Mouse (Mus musculus): ENCODE data around the gene Pald1. TPM values are rescaled to one million over a fixed set of nuclear protein-coding genes. Genes with fewer than 3 reads are reported as not detected.

Pald1 gene
- polyA plus RNA-seq, 1 experiment from 2014 or later, result 19.0 TPM

GRCm38 (mm10) chr10:61394476-61395136, 11.3 kb upstream of the Pald1 start:
- H3K36me3 ChIP-seq (ENCODE audit: control insufficient read depth, insufficient read depth, low read length), result no peaks in the 10 kb centered on the region
- no peaks in the 10 kb centered on the region for H3K4me1 ChIP-seq (ENCODE audit: control insufficient read depth, insufficient read depth, low read length)
- ATAC-seq (ENCODE audit: low read depth), result no peak
- H3K27ac ChIP-seq (ENCODE audit: low read depth, low read length), result no peak overlapping the region
- 18% methylated on average over 9 of the region's 9 CpGs for WGBS
- no peak overlapping the region for H3K4me3 ChIP-seq (ENCODE audit: low read depth, low read length)
- H3K4me2 ChIP-seq (ENCODE audit: low read depth, low read length), result no peak overlapping the region
- H3K9me3 ChIP-seq (ENCODE audit: control insufficient read depth, low read length), result no peaks in the 10 kb centered on the region
- no peak overlapping the region for H3K9ac ChIP-seq (replicated peaks; ENCODE audit: low read depth, low read length)
- no peaks in the 10 kb centered on the region for H3K27me3 ChIP-seq (ENCODE audit: control insufficient read depth, insufficient read depth, low read length)

GRCm38 (mm10) chr10:61392584-61392983, 9.3 kb upstream of the Pald1 start:
- WGBS, result 58% methylated on average over 4 of the region's 4 CpGs
- Histone ChIP-seq H3K4me2 (ENCODE audit: low read depth, low read length) (no peak overlapping the region), H3K36me3 (ENCODE audit: control insufficient read depth, insufficient read depth, low read length) (no peaks in the 10 kb centered on the region)

GRCm38 (mm10) chr10:61390148-61390547, 6.8 kb upstream of the Pald1 start:
- 56% methylated on average over 2 of the region's 2 CpGs for WGBS
- H3K9ac ChIP-seq (replicated peaks; ENCODE audit: low read depth, low read length), result no peak overlapping the region
- H3K27me3 ChIP-seq (ENCODE audit: control insufficient read depth, insufficient read depth, low read length), result no peaks in the 10 kb centered on the region
- no peak overlapping the region for H3K4me3 ChIP-seq (ENCODE audit: low read depth, low read length)
- no peaks in the 10 kb centered on the region for H3K9me3 ChIP-seq (ENCODE audit: control insufficient read depth, low read length)
- H3K4me1 ChIP-seq (ENCODE audit: control insufficient read depth, insufficient read depth, low read length), result no peaks in the 10 kb centered on the region
- ATAC-seq (ENCODE audit: low read depth), result no peak
- no peak overlapping the region for H3K27ac ChIP-seq (ENCODE audit: low read depth, low read length)
- no peaks in the 10 kb centered on the region for H3K36me3 ChIP-seq (ENCODE audit: control insufficient read depth, insufficient read depth, low read length)
- H3K4me2 ChIP-seq (ENCODE audit: low read depth, low read length), result no peak overlapping the region

More at GRCm38 (mm10) chr10:61392584-61392983, 9.3 kb upstream of the Pald1 start:
- ATAC-seq (ENCODE audit: low read depth), result no peak
- Histone ChIP-seq H3K4me3 (ENCODE audit: low read depth, low read length) (no peak overlapping the region), H3K27me3 (ENCODE audit: control insufficient read depth, insufficient read depth, low read length) (no peaks in the 10 kb centered on the region), H3K27ac (ENCODE audit: low read depth, low read length) (no peak overlapping the region), H3K9ac (replicated peaks; ENCODE audit: low read depth, low read length) (no peak overlapping the region), H3K9me3 (ENCODE audit: control insufficient read depth, low read length) (no peaks in the 10 kb centered on the region), H3K4me1 (ENCODE audit: control insufficient read depth, insufficient read depth, low read length) (no peaks in the 10 kb centered on the region)

GRCm38 (mm10) chr10:61389020-61389419, 5.7 kb upstream of the Pald1 start:
- Histone ChIP-seq H3K36me3 (ENCODE audit: control insufficient read depth, insufficient read depth, low read length) (no peaks in the 10 kb centered on the region), H3K4me1 (ENCODE audit: control insufficient read depth, insufficient read depth, low read length) (peaks cover 5% of the 10 kb centered on the region), H3K9me3 (ENCODE audit: control insufficient read depth, low read length) (no peaks in the 10 kb centered on the region), H3K4me3 (ENCODE audit: low read depth, low read length) (no peak overlapping the region), H3K27ac (ENCODE audit: low read depth, low read length) (no peak overlapping the region), H3K9ac (replicated peaks; ENCODE audit: low read depth, low read length) (no peak overlapping the region), H3K4me2 (ENCODE audit: low read depth, low read length) (no peak overlapping the region), H3K27me3 (ENCODE audit: control insufficient read depth, insufficient read depth, low read length) (no peaks in the 10 kb centered on the region)
- WGBS, result 17% methylated on average over 5 of the region's 5 CpGs
- ATAC-seq (ENCODE audit: low read depth), result peak; percentile 85; the same call in 1 of the 2 replicates

- Histone ChIP-seq H3K4me3 (ENCODE audit: low read depth, low read length) (no peak overlapping the region), H3K36me3 (ENCODE audit: control insufficient read depth, insufficient read depth, low read length) (no peaks in the 10 kb centered on the region), H3K27me3 (ENCODE audit: control insufficient read depth, insufficient read depth, low read length) (no peaks in the 10 kb centered on the region), H3K9ac (replicated peaks; ENCODE audit: low read depth, low read length) (no peak overlapping the region), H3K4me2 (ENCODE audit: low read depth, low read length) (no peak overlapping the region), H3K9me3 (ENCODE audit: control insufficient read depth, low read length) (no peaks in the 10 kb centered on the region), H3K4me1 (ENCODE audit: control insufficient read depth, insufficient read depth, low read length) (peaks cover 14% of the 10 kb centered on the region), H3K27ac (ENCODE audit: low read depth, low read length) (no peak overlapping the region)
- WGBS, result 77% methylated on average over 6 of the region's 6 CpGs
- ATAC-seq (ENCODE audit: low read depth), result no peak
Measured at GRCm38 (mm10) chr10:61386284-61386683, 3.0 kb upstream of the Pald1 start.

GRCm38 (mm10) chr10:61385174-61385573, 1.8 kb upstream of the Pald1 start:
- Histone ChIP-seq H3K4me2 (ENCODE audit: low read depth, low read length) (no peak overlapping the region), H3K27me3 (ENCODE audit: control insufficient read depth, insufficient read depth, low read length) (no peaks in the 10 kb centered on the region), H3K4me3 (ENCODE audit: low read depth, low read length) (no peak overlapping the region), H3K9ac (replicated peaks; ENCODE audit: low read depth, low read length) (no peak overlapping the region), H3K4me1 (ENCODE audit: control insufficient read depth, insufficient read depth, low read length) (peaks cover 14% of the 10 kb centered on the region), H3K9me3 (ENCODE audit: control insufficient read depth, low read length) (no peaks in the 10 kb centered on the region), H3K36me3 (ENCODE audit: control insufficient read depth, insufficient read depth, low read length) (no peaks in the 10 kb centered on the region), H3K27ac (ENCODE audit: low read depth, low read length) (no peak overlapping the region)
- WGBS, result 79% methylated on average over 6 of the region's 6 CpGs
- ATAC-seq (ENCODE audit: low read depth), result no peak

- Histone ChIP-seq H3K36me3 (ENCODE audit: control insufficient read depth, insufficient read depth, low read length) (no peaks in the 10 kb centered on the region), H3K27me3 (ENCODE audit: control insufficient read depth, insufficient read depth, low read length) (no peaks in the 10 kb centered on the region), H3K4me3 (ENCODE audit: low read depth, low read length) (peak overlapping the region; percentile 53), H3K27ac (ENCODE audit: low read depth, low read length) (peak overlapping the region; percentile 22; the same call in 1 of the 2 replicates), H3K4me2 (ENCODE audit: low read depth, low read length) (peak overlapping the region; percentile 69), H3K9ac (replicated peaks; ENCODE audit: low read depth, low read length) (peak overlapping the region; percentile 53), H3K4me1 (ENCODE audit: control insufficient read depth, insufficient read depth, low read length) (peaks cover 14% of the 10 kb centered on the region), H3K9me3 (ENCODE audit: control insufficient read depth, low read length) (no peaks in the 10 kb centered on the region)
- ATAC-seq (ENCODE audit: low read depth), result peak; percentile 12; the same call in 1 of the 2 replicates
- 2% methylated on average over 11 of the region's 11 CpGs for WGBS
Measured at GRCm38 (mm10) chr10:61383715-61384047, 351 bp upstream of the Pald1 start.

- WGBS, result under 1% methylated on average over 8 of the region's 8 CpGs
- Histone ChIP-seq H3K4me1 (ENCODE audit: control insufficient read depth, insufficient read depth, low read length) (peaks cover 14% of the 10 kb centered on the region), H3K4me2 (ENCODE audit: low read depth, low read length) (peak overlapping the region; percentile 69), H3K4me3 (ENCODE audit: low read depth, low read length) (peak overlapping the region; percentile 53), H3K27me3 (ENCODE audit: control insufficient read depth, insufficient read depth, low read length) (no peaks in the 10 kb centered on the region), H3K9me3 (ENCODE audit: control insufficient read depth, low read length) (no peaks in the 10 kb centered on the region), H3K9ac (replicated peaks; ENCODE audit: low read depth, low read length) (peak overlapping the region; percentile 53), H3K36me3 (ENCODE audit: control insufficient read depth, insufficient read depth, low read length) (no peaks in the 10 kb centered on the region), H3K27ac (ENCODE audit: low read depth, low read length) (peak overlapping the region; percentile 48; the same call in 1 of the 2 replicates)
- ATAC-seq (ENCODE audit: low read depth), result peak; percentile 29; the same call in 1 of the 2 replicates
Measured at GRCm38 (mm10) chr10:61382281-61382731, 1.0 kb downstream of the Pald1 start.

GRCm38 (mm10) chr10:61381823-61382222, 1.5 kb downstream of the Pald1 start:
- Histone ChIP-seq H3K4me1 (ENCODE audit: control insufficient read depth, insufficient read depth, low read length) (peaks cover 14% of the 10 kb centered on the region), H3K4me3 (ENCODE audit: low read depth, low read length) (peak overlapping the region; percentile 53), H3K4me2 (ENCODE audit: low read depth, low read length) (peak overlapping the region; percentile 69), H3K36me3 (ENCODE audit: control insufficient read depth, insufficient read depth, low read length) (no peaks in the 10 kb centered on the region), H3K27me3 (ENCODE audit: control insufficient read depth, insufficient read depth, low read length) (no peaks in the 10 kb centered on the region), H3K27ac (ENCODE audit: low read depth, low read length) (no peak overlapping the region), H3K9me3 (ENCODE audit: control insufficient read depth, low read length) (no peaks in the 10 kb centered on the region), H3K9ac (replicated peaks; ENCODE audit: low read depth, low read length) (0 out of 2 replicates have a peak overlapping the region, but pooled peaks have one; percentile 53)
- 14% methylated on average over 8 of the region's 8 CpGs for WGBS
- ATAC-seq (ENCODE audit: low read depth), result no peak

All from neural tube, embryonic 14.5 days (tissue).